Mouse (Mus musculus) hindbrain, embryonic 11.5 days (tissue): Measurements from ENCODE around the gene Sec24d. TPM values are rescaled to one million over a fixed set of nuclear protein-coding genes. Genes with fewer than 3 reads are reported as not detected.
A peak's percentile ranks its signal among the peaks of the same experiment; 100 is the strongest.

Source experiments
- ATAC-seq: fragments of 200-750 bp; cut with Nextera tagmentation; 2 replicates; pipeline ENCODE4 v1.8.0; 2017; ENCODE audit warnings: mild to moderate bottlenecking, moderate TSS enrichment, moderate library complexity; ENCODE audit not compliant: low FRiP score
- DNase-seq: peaks from one replicate; pipeline ENCODE4 v3.0.0-alpha.2; 2015; ENCODE audit warnings: low spot score
- H3K27ac ChIP-seq: fragments of 300-500 bp; sonication (generic); 2 replicates; pipeline ENCODE4 v1.5.1; 2014; ENCODE audit warnings: mild to moderate bottlenecking, low read depth, low read length
- H3K27me3 ChIP-seq: fragments of 300-500 bp; sonication (generic); 2 replicates; pipeline ENCODE4 v1.6.1; 2014; ENCODE audit warnings: mild to moderate bottlenecking, low read length, moderate library complexity, mixed read lengths; ENCODE audit not compliant: control insufficient read depth, insufficient read depth
- H3K36me3 ChIP-seq: fragments of 300-500 bp; sonication (generic); 2 replicates; pipeline ENCODE4 v1.6.1; 2014; ENCODE audit warnings: mild to moderate bottlenecking, low read length, moderate library complexity, mixed read lengths; ENCODE audit not compliant: control insufficient read depth, insufficient read depth
- H3K4me1 ChIP-seq: fragments of 300-500 bp; sonication (generic); replicated peaks from 2 replicates; pipeline ENCODE4 v1.6.1; 2014; ENCODE audit warnings: low read length, mixed read lengths; ENCODE audit not compliant: control insufficient read depth, insufficient read depth
- H3K4me2 ChIP-seq: fragments of 300-500 bp; sonication (generic); replicated peaks from 2 replicates; pipeline ENCODE4 v1.6.1; 2014; ENCODE audit warnings: mild to moderate bottlenecking, low read depth, low read length
- H3K4me3 ChIP-seq: fragments of 300-500 bp; sonication (generic); 2 replicates; pipeline ENCODE4 v1.5.1; 2014; ENCODE audit warnings: low read depth, low read length
- H3K9ac ChIP-seq: fragments of 300-500 bp; sonication (generic); 2 replicates; pipeline ENCODE4 v1.6.1; 2014; ENCODE audit warnings: low read depth, low read length
- H3K9me3 ChIP-seq: fragments of 300-500 bp; sonication (generic); 2 replicates; pipeline ENCODE4 v1.6.1; 2016; ENCODE audit warnings: low read length; ENCODE audit not compliant: control insufficient read depth
- WGBS: fragments of 180-500 bp; shearing (Covaris S2); extraction: QIAGEN DNeasy Blood & Tissue Kit; methylation state at CpG from one replicate; pipeline ENCODE4 v1.1.7; 2014; 5-methylcytosine and 5-hydroxymethylcytosine counted together
- polyA plus RNA-seq: library from polyadenylated mRNA; unstranded; fragments of >200 nt; fragmentation: Nextera tagmentation; extraction: Ambion mirVana; gene quantifications from 2 replicates; pipeline ENCODE4 v1.2.1, GENCODE M21; 2014

The Sec24d gene
- polyA plus RNA-seq, 1 experiment from 2014 or later = 27.1 TPM

- Histone ChIP-seq H3K27me3 (peaks cover 2% of the 10 kb centered on the region), H3K4me1 (0 out of 2 replicates have a peak, but pooled peaks cover 2% of the 10 kb centered on the region), H3K9ac (no peak overlapping the region), H3K9me3 (no peaks in the 10 kb centered on the region), H3K4me2 (no peak overlapping the region), H3K27ac (no peak overlapping the region), H3K4me3 (no peak overlapping the region), H3K36me3 (no peaks in the 10 kb centered on the region)
- DNase-seq (no peak), ATAC-seq (no peak)
These were observed 29.8 kb upstream of the Sec24d start for GRCm38 (mm10) chr3:123237446-123237845.

- DNase-seq = no peak
- no peaks in the 10 kb centered on the region for H3K4me1 ChIP-seq
- H3K27me3 ChIP-seq = no peaks in the 10 kb centered on the region
- H3K36me3 ChIP-seq = no peaks in the 10 kb centered on the region
- H3K9ac ChIP-seq = no peak overlapping the region
- no peak overlapping the region for H3K4me2 ChIP-seq
- no peaks in the 10 kb centered on the region for H3K9me3 ChIP-seq
- no peak for ATAC-seq
- no peak overlapping the region for H3K27ac ChIP-seq
- WGBS = 59% methylated on average over 5 of the region's 5 CpGs
- H3K4me3 ChIP-seq = no peak overlapping the region
These were observed 22.9 kb upstream of the Sec24d start for GRCm38 (mm10) chr3:123244376-123244775.

GRCm38 (mm10) chr3:123245646-123246045 is 21.6 kb upstream of the Sec24d start:
- Histone ChIP-seq H3K27ac (no peak overlapping the region), H3K9me3 (no peaks in the 10 kb centered on the region), H3K4me3 (no peak overlapping the region), H3K4me2 (no peak overlapping the region), H3K36me3 (no peaks in the 10 kb centered on the region), H3K4me1 (no peaks in the 10 kb centered on the region), H3K27me3 (no peaks in the 10 kb centered on the region), H3K9ac (no peak overlapping the region)
- DNase-seq = no peak
- ATAC-seq = no peak
- WGBS = 42% methylated on average over 4 of the region's 4 CpGs

- Histone ChIP-seq H3K9me3 (no peaks in the 10 kb centered on the region), H3K4me2 (no peak overlapping the region), H3K27ac (no peak overlapping the region), H3K4me3 (no peak overlapping the region), H3K36me3 (no peaks in the 10 kb centered on the region), H3K27me3 (no peaks in the 10 kb centered on the region), H3K9ac (no peak overlapping the region), H3K4me1 (no peaks in the 10 kb centered on the region)
- ATAC-seq = no peak
- 81% methylated on average over 11 of the region's 11 CpGs for WGBS
- no peak for DNase-seq
These were observed 10.8 kb upstream of the Sec24d start for GRCm38 (mm10) chr3:123256181-123257101.

GRCm38 (mm10) chr3:123258709-123259108 is 8.5 kb upstream of the Sec24d start:
- no peak for ATAC-seq

GRCm38 (mm10) chr3:123264706-123265105 is 2.5 kb upstream of the Sec24d start:
- no peak for DNase-seq
- H3K4me2 ChIP-seq = no peak overlapping the region
- ATAC-seq = no peak

More at GRCm38 (mm10) chr3:123258709-123259108, 8.5 kb upstream of the Sec24d start:
- Histone ChIP-seq H3K4me1 (no peaks in the 10 kb centered on the region), H3K9ac (no peak overlapping the region), H3K27ac (no peak overlapping the region), H3K9me3 (no peaks in the 10 kb centered on the region), H3K4me2 (no peak overlapping the region), H3K27me3 (no peaks in the 10 kb centered on the region), H3K36me3 (no peaks in the 10 kb centered on the region), H3K4me3 (no peak overlapping the region)
- WGBS = 91% methylated on average over 4 of the region's 4 CpGs
- no peak for DNase-seq

GRCm38 (mm10) chr3:123267741-123268201 is 516 bp downstream of the Sec24d start:
- H3K36me3 ChIP-seq = no peaks in the 10 kb centered on the region
- 0 out of 2 replicates have a peak, but pooled peaks cover 2% of the 10 kb centered on the region for H3K4me1 ChIP-seq
- peak overlapping the region; percentile 59 for H3K9ac ChIP-seq
- peak overlapping the region; percentile 94 for H3K4me2 ChIP-seq
- DNase-seq (peak; percentile 63), ATAC-seq (peak; percentile 64)
- H3K27me3 ChIP-seq = peaks cover 3% of the 10 kb centered on the region
- H3K27ac ChIP-seq = no peak overlapping the region
- WGBS = 0% methylated on average over 23 of the region's 25 CpGs
- no peaks in the 10 kb centered on the region for H3K9me3 ChIP-seq
- H3K4me3 ChIP-seq = peak overlapping the region; percentile 77

More at GRCm38 (mm10) chr3:123264706-123265105, 2.5 kb upstream of the Sec24d start:
- Histone ChIP-seq H3K9me3 (no peaks in the 10 kb centered on the region), H3K36me3 (no peaks in the 10 kb centered on the region), H3K4me3 (no peak overlapping the region), H3K9ac (no peak overlapping the region), H3K27me3 (peaks cover 3% of the 10 kb centered on the region), H3K4me1 (0 out of 2 replicates have a peak, but pooled peaks cover 2% of the 10 kb centered on the region), H3K27ac (no peak overlapping the region)
- 58% methylated on average over 6 of the region's 6 CpGs for WGBS

- Histone ChIP-seq H3K9me3 (no peaks in the 10 kb centered on the region), H3K4me1 (no peaks in the 10 kb centered on the region), H3K36me3 (no peaks in the 10 kb centered on the region), H3K9ac (no peak overlapping the region), H3K4me3 (no peak overlapping the region), H3K27ac (no peak overlapping the region), H3K27me3 (no peaks in the 10 kb centered on the region), H3K4me2 (no peak overlapping the region)
- 85% methylated on average over 12 of the region's 12 CpGs for WGBS
- no peak for DNase-seq
- no peak for ATAC-seq
These were observed 15.8 kb downstream of the Sec24d start for GRCm38 (mm10) chr3:123282866-123283615.
